Mouse (Mus musculus) forebrain, embryonic 10.5 days (tissue): ENCODE results near the gene Capza2. TPM values are rescaled to one million over a fixed set of nuclear protein-coding genes. Genes with fewer than 3 reads are reported as not detected.

ENCODE experiments used
- DNase-seq: peaks from one replicate; pipeline ENCODE4 v3.0.0-alpha.2; 2017; ENCODE audit warnings: low spot score; ENCODE audit errors: extremely low spot score
- H3K27ac ChIP-seq: fragments of 300-500 bp; sonication (generic); 2 replicates; pipeline ENCODE4 v1.5.1; 2016; ENCODE audit warnings: mild to moderate bottlenecking
- H3K27me3 ChIP-seq: fragments of 300-500 bp; sonication (generic); 2 replicates; pipeline ENCODE4 v1.6.1; 2016; ENCODE audit warnings: mild to moderate bottlenecking; ENCODE audit not compliant: poor library complexity, severe bottlenecking
- H3K36me3 ChIP-seq: fragments of 300-500 bp; sonication (generic); replicated peaks from 2 replicates; pipeline ENCODE4 v1.6.1; 2016; ENCODE audit warnings: mild to moderate bottlenecking, moderate library complexity
- H3K4me1 ChIP-seq: fragments of 300-500 bp; sonication (generic); 2 replicates; pipeline ENCODE4 v1.6.1; 2016
- H3K4me3 ChIP-seq: fragments of 300-500 bp; sonication (generic); 2 replicates; pipeline ENCODE4 v1.5.1; 2016; ENCODE audit warnings: mild to moderate bottlenecking, moderate library complexity
- H3K9me3 ChIP-seq: fragments of 300-500 bp; sonication (generic); 2 replicates; pipeline ENCODE4 v1.6.1; 2016; ENCODE audit warnings: mild to moderate bottlenecking, moderate library complexity
- WGBS: fragments of 180-500 bp; shearing (Covaris S2); methylation state at CpG from one replicate; pipeline ENCODE4 v1.1.7; 2016; 5-methylcytosine and 5-hydroxymethylcytosine counted together
- polyA plus RNA-seq: library from polyadenylated mRNA; unstranded; fragments of >200 nt; fragmentation: Nextera tagmentation; extraction: Ambion mirVana; gene quantifications from 2 replicates; pipeline ENCODE4 v1.2.1, GENCODE M21; 2016

Gene Capza2
- polyA plus RNA-seq, 1 experiment from 2014 or later: 211 TPM

DNA sequence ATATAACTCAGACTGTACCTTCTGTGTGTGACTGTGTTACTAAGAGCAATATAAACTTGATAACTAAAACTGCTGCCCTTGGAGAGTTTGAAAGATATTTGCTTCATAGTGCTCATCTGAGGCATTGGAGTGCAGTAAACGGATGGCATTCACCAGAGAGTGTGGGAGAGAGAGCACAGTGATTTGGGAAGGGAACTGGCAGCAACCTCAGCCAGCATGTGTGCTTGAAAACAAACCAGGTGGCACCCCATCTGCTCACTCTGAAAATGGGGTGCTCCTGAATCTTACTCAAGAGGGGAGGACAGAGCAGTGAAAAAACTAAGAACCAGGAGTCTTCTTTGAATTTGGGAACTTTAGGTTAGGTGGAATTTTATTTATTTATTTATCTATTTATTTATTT lies 21.3 kb downstream of the Capza2 start:
- Histone ChIP-seq H3K36me3 (peaks cover 81% of the 10 kb centered on the region), H3K27me3 (no peaks in the 10 kb centered on the region), H3K4me1 (no peaks in the 10 kb centered on the region), H3K9me3 (no peaks in the 10 kb centered on the region), H3K4me3 (no peak overlapping the region), H3K27ac (no peak overlapping the region)
- WGBS: 83% methylated on average over 1 of the region's 1 CpGs
- no peak for DNase-seq

DNA sequence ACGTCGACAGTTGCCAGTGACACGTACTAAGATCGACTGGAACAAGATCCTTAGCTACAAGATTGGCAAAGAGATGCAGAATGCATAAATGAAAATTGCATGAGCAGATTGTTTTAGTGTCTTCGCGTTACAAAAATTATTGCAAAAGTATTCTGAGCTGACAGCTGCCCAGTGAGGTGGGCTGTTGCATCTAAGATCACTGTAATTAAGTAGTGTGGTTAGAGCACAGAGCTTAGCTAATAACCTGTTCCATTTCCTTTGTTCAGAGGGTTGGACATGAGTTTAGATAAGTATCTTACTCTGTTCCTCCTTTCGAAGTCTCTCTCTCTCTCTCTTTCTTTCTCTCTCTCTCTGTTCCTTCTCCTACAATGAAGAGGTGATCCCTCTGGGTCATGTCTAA lies 29.3 kb downstream of the Capza2 start:
- DNase-seq: no peak
- WGBS: 94% methylated on average over 7 of the region's 7 CpGs
- no peak overlapping the region for H3K27ac ChIP-seq
- H3K27me3 ChIP-seq: no peaks in the 10 kb centered on the region
- no peak overlapping the region for H3K4me3 ChIP-seq
- H3K9me3 ChIP-seq: no peaks in the 10 kb centered on the region
- no peaks in the 10 kb centered on the region for H3K4me1 ChIP-seq
- peaks cover 89% of the 10 kb centered on the region for H3K36me3 ChIP-seq

DNA sequence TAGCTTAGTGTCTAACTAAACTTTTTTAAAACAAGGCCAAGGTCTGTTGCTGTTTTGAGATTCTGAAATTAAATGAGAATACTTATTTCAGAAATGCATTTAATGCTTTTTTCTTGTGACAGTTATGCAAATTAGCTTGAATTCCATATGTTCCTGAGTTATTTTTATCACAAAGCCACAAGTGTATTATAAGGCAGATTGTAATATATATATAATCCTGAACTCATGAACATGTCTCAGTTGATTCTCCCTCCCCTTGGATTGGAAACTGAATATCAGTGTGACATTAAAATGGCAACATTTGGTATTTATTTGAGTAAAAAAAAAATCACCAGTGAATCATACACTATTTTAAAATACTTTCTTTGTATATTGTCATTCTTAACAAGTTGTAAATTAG lies 30.0 kb downstream of the Capza2 start:
- no peaks in the 10 kb centered on the region for H3K9me3 ChIP-seq
- DNase-seq: no peak
- peaks cover 83% of the 10 kb centered on the region for H3K36me3 ChIP-seq
- H3K4me3 ChIP-seq: no peak overlapping the region
- no peak overlapping the region for H3K27ac ChIP-seq
- no peaks in the 10 kb centered on the region for H3K27me3 ChIP-seq
- H3K4me1 ChIP-seq: no peaks in the 10 kb centered on the region

DNA sequence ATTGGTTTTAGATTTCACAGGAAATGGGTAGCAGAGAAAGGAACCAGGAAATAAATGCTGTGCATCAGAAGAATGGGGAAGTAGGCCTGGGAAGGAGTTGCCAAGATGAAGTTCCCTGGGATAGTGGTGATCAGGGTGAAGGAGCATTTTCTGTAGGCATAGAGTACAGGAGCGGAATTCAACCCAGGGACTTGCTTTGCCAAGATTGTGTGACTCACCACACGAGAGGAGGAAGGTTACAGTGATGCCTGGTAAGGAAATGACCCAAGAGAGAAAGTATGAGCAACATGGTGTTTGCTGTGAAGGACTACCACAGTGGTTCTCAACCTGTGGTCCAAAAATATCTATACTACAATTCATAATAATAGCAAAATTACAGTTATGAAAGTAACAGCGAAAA lies 31.8 kb downstream of the Capza2 start:
- 96% methylated on average over 3 of the region's 3 CpGs for WGBS
- H3K4me3 ChIP-seq: no peak overlapping the region
- no peaks in the 10 kb centered on the region for H3K27me3 ChIP-seq
- no peaks in the 10 kb centered on the region for H3K4me1 ChIP-seq
- H3K27ac ChIP-seq: no peak overlapping the region
- peaks cover 65% of the 10 kb centered on the region for H3K36me3 ChIP-seq
- DNase-seq: no peak
- H3K9me3 ChIP-seq: no peaks in the 10 kb centered on the region

DNA sequence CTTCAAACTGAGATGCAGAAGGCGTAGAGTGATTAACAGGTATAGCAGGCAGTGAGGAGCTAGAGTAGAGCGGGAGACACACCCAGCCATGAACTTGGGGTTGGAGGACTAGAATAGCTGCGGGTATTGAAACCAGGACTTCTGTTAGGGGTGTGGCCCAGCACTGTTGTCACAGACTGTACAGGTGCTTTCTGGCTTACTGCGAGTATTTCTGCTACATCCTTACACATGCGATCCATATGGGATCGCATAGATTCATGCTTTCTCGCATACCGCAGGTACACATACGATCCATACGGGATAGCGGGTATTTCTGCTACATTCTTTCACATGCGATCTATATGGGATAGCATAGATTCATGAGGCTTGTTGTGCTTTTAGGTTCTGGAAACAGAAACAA lies 32.3 kb downstream of the Capza2 start:
- Histone ChIP-seq H3K9me3 (no peaks in the 10 kb centered on the region), H3K36me3 (peaks cover 60% of the 10 kb centered on the region), H3K27me3 (no peaks in the 10 kb centered on the region), H3K4me1 (no peaks in the 10 kb centered on the region), H3K4me3 (no peak overlapping the region), H3K27ac (no peak overlapping the region)
- no peak for DNase-seq
- WGBS: 96% methylated on average over 12 of the region's 12 CpGs

DNA sequence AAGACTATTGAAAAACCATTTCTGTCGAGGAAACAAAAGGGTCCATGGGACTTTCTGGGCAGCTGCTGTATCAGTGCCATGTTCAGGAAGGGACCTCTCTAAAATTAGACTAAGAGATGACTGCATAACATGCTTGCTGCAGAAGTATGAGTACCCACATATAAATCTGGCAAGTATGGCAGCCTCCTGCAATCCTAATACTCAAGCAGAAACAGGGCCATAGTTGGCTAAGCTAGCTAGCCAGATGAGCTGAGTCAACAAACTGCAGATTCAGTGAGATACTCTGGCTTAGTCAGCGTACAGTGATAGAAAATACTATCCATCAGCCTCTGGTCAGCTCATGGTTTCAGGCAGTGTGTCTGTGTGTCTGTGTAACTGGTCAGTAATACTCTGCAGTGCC lies 33.8 kb downstream of the Capza2 start:
- no peaks in the 10 kb centered on the region for H3K9me3 ChIP-seq
- WGBS: 95% methylated on average over 2 of the region's 2 CpGs
- no peaks in the 10 kb centered on the region for H3K4me1 ChIP-seq
- H3K36me3 ChIP-seq: peaks cover 46% of the 10 kb centered on the region
- no peak overlapping the region for H3K27ac ChIP-seq
- H3K4me3 ChIP-seq: no peak overlapping the region
- no peaks in the 10 kb centered on the region for H3K27me3 ChIP-seq
- no peak for DNase-seq

DNA sequence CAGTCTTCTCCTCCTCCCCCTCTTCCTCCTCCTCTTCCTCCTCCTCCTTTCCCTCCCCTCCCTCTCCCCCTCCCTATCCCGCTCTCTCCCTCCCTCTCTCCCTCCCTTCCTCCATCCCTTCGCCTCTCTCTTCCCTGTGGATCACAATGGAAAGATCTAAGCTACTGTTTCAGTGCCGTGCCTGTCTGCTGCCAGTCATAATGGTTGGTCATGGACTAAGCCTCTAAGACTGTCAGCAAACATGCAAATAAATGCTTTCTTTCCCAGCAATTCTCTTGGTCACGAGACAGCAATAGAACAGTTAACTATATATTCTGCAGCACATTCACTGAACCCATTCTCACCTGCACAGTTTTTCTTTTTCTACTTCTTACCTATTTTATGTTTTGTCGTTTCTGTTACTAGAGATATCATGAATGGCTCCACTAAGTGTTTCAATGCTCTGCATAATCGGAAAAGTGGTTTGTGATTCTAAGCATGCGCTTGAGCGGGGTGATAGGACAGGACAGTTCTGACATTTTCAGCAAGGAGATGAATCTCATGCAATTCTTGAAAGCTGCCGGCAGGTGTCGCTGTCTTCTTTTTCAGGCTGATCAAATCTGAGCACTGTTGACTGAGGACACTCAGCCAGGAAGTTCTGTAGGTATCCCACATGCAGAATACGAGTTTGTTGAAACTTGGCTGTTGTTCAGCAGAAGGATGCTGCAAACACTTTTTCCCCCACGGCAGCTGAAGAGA lies 39.2 kb downstream of the Capza2 start:
- Histone ChIP-seq H3K4me1 (no peaks in the 10 kb centered on the region), H3K27me3 (no peaks in the 10 kb centered on the region), H3K27ac (no peak overlapping the region), H3K4me3 (no peak overlapping the region), H3K9me3 (no peaks in the 10 kb centered on the region), H3K36me3 (no peaks in the 10 kb centered on the region)
- DNase-seq: peak; percentile 66
- WGBS: 32% methylated on average over 12 of the region's 12 CpGs

DNA sequence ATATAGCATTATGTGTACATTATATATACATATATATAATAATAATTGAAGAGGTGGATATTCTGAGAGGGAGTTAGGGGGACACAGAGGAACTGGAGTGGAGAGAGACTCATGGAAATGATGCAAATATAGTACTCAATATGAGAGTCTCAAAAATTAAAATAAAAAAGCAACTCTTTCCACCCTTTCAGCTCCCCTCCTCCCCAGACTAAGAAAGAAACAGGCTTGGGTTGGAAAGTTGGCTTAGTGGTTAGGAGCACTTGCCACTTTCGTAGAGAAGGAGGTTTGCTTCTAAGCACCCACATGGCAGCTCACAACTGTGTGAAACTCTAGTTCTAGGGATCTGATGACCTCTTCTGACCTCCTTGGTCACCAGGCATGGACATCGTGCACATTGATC lies 41.0 kb downstream of the Capza2 start:
- WGBS: 82% methylated on average over 2 of the region's 2 CpGs
- peaks cover 7% of the 10 kb centered on the region for H3K9me3 ChIP-seq

DNA sequence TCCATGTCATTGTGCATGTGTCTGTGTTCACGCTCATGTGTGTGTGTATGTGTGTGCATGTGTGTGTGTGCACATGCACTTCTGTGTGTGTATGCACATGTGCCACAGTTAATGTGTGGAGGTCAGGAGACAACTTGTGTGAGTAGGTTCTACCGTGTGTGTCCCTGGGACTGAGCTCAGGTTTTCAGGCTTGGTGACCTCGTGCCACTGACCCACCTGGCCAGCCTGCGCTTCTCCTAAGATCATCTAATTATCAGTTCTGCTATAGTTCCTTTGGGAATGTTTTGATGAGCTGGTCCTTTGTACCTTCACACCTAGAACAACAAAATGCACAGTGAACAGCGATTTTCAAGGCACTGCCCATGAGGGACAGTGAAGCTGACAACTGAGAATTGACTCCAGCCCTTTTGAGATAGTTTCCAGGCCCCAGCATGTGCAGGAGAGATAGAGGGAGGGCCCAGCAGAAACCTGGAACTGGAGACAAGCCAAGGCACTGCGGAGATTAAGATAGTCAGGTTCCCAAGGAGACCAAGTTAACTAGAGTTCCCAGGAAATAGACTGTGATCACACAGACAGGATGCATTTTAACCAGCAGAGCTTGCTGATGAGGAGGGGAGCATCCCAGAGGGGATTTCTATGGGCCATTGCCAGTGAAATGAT lies 44.4 kb downstream of the Capza2 start:
- H3K4me3 ChIP-seq: no peak overlapping the region
- H3K27me3 ChIP-seq: no peaks in the 10 kb centered on the region
- H3K4me1 ChIP-seq: no peaks in the 10 kb centered on the region
- peaks cover 7% of the 10 kb centered on the region for H3K9me3 ChIP-seq
- DNase-seq: no peak
- H3K36me3 ChIP-seq: no peaks in the 10 kb centered on the region
- WGBS: 91% methylated on average over 6 of the region's 6 CpGs
- H3K27ac ChIP-seq: no peak overlapping the region

More for the DNA sequence above, 41.0 kb downstream of the Capza2 start:
- H3K4me3 ChIP-seq: no peak overlapping the region
- no peak overlapping the region for H3K27ac ChIP-seq
- no peaks in the 10 kb centered on the region for H3K4me1 ChIP-seq
- no peaks in the 10 kb centered on the region for H3K36me3 ChIP-seq
- no peaks in the 10 kb centered on the region for H3K27me3 ChIP-seq
- DNase-seq: no peak

DNA sequence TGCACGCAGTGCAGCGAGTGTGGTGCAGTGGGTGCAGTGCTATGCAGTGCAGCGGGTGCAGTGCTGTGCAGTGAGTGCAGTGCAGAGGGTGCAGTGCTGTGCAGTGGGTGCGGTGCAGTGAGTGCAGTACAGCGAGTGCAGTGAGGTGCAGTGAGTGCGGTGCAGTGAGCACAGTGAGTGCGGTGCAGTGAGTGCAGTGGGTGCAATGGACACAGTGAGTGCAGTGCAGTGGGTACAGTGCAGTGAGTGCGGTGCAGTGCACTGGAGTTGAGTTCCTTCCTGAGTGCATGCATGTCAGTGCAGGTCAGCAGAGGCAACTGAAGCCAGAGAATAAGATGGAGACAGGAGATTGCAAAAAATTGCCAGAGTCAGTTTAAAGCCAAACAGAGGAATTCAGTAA lies 45.8 kb downstream of the Capza2 start:
- no peaks in the 10 kb centered on the region for H3K4me1 ChIP-seq
- no peaks in the 10 kb centered on the region for H3K36me3 ChIP-seq
- H3K27me3 ChIP-seq: no peaks in the 10 kb centered on the region
- no peak overlapping the region for H3K27ac ChIP-seq
- no peak for DNase-seq
- 93% methylated on average over 8 of the region's 8 CpGs for WGBS
- H3K4me3 ChIP-seq: no peak overlapping the region
- H3K9me3 ChIP-seq: peaks cover 7% of the 10 kb centered on the region

DNA sequence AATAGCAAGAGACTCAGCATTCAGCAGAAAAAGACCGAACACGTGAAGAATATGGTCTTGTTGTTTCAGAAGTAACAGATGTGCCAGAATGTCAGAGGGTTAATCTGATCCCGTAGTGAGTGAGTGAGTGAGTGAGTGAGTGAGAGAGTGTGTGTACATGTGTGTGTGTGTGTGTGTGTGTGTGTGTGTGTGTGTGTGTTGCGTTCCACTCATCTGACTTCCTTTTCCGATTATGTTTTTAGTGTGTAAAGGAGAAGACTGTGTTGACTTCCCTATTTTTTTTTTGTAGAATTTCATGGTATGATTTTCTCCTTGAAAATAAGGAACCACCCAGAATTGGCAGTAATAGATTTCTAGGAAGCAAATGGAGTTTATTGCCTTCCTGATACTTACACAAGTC lies 52.6 kb downstream of the Capza2 start:
- H3K4me1 ChIP-seq: peaks cover 8% of the 10 kb centered on the region; the same call in 1 of the 2 replicates
- 0 out of 2 replicates have a peak, but pooled peaks cover 5% of the 10 kb centered on the region for H3K27me3 ChIP-seq
- H3K9me3 ChIP-seq: no peaks in the 10 kb centered on the region
- WGBS: 86% methylated on average over 5 of the region's 5 CpGs
- H3K36me3 ChIP-seq: no peaks in the 10 kb centered on the region
- no peak overlapping the region for H3K4me3 ChIP-seq
- DNase-seq: no peak
- no peak overlapping the region for H3K27ac ChIP-seq

DNA sequence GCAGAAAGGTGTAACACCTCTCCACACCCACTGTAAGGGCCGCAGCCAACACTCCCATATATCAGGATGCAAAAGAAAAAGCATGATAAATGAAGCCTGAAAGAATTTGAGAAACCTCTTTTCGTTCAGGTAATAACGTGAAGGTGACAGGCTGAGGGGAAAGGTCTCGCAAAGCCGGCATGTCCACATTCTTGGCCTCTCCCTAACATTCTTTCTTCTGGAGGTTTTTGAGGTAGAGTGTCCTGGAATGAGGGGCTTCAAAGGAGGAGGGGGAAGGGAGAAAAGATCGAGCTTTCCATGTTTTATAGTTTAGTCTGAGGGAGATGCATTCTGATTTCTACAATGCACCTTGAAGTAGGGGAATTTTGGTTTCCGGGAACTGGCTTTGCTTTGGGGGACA lies 56.6 kb downstream of the Capza2 start, which contains the start of gene St7:
TSS of gene St7 (plus strand) at position 287 of the 400 bp plus-strand sequence.
- 78% methylated on average over 7 of the region's 7 CpGs for WGBS
- H3K27me3 ChIP-seq: 0 out of 2 replicates have a peak, but pooled peaks cover 5% of the 10 kb centered on the region
- H3K4me1 ChIP-seq: peaks cover 27% of the 10 kb centered on the region
- DNase-seq: no peak
- H3K9me3 ChIP-seq: no peaks in the 10 kb centered on the region
- peak within 1 kb of the TSS; percentile 88 for H3K4me3 ChIP-seq
- peak within 1 kb of the TSS; percentile 96 for H3K27ac ChIP-seq
- H3K36me3 ChIP-seq: peaks cover 6% of the 10 kb centered on the region
